Mouse (Mus musculus): ENCODE data around the gene C1qtnf9. TPM values are rescaled to one million over a fixed set of nuclear protein-coding genes. Genes with fewer than 3 reads are reported as not detected.
A peak's percentile ranks its signal among the peaks of the same experiment; 100 is the strongest.

Gene C1qtnf9
- 0.13 and 0.16 TPM in 2 replicates for polyA plus RNA-seq (2015; fragmentation: Nextera tagmentation; extraction: Ambion mirVana)

DNA sequence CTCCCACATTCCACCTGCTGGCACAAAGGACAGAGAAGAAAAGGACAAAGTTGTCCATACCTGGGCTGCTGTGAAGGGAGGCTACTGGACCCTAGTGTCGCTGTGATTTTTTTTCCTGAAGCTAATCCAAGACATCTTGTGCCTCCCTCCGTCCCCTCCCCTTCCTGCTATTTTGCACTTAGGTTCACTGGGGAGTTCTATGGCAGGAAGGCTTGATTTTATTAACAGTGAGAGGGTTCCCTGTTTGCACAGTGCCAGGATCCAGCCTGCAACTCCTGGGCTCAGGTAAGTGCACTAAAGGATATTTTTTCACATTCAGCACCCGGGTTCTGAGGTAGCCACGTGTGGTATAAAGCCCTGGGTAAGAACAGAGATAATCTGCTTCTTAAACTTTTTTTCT is at the start of gene C1qtnf9:
TSS of gene C1qtnf9 (plus strand) at position 251 of the 400 bp plus-strand sequence.
- no peak within 1 kb of the TSS for H3K27ac ChIP-seq
- DNase-seq (no peak), ATAC-seq (ENCODE audit: low read depth) (no peak)
- H3K4me3 ChIP-seq (replicated peaks), result no peak within 1 kb of the TSS
- H3K27me3 ChIP-seq, result no peaks in the 10 kb centered on the region
- 45% methylated on average over 4 of the region's 4 CpGs for WGBS (ENCODE audit: insufficient replicate concordance)
- H3K9ac ChIP-seq, result no peak within 1 kb of the TSS
- H3K4me2 ChIP-seq, result no peak within 1 kb of the TSS
- peaks cover 5% of the 10 kb centered on the region; the same call in 1 of the 2 replicates for H3K4me1 ChIP-seq (replicated peaks)
- no peaks in the 10 kb centered on the region for H3K36me3 ChIP-seq
- H3K9me3 ChIP-seq (replicated peaks), result no peaks in the 10 kb centered on the region

DNA sequence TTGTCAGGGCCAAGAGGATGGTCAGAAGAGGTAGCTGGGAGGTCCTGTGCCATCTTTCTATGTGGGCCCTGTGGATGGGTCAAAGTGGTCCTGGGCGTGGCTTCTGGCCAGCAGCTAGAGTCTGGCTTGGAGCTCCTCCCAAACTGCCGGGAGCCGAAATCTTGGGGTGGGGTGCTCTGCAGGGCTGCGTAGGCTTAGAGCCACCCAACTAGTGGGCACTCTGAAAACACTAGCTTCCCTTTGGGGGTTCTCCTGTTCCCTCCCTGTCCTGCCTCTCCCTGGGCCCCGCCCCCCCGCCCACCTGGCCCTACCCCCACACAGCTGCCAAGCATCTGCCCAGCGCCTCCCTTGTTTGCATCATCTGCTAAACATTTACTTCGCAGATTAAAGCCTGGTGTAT is 46.6 kb upstream of the C1qtnf9 start:
- Histone ChIP-seq H3K9me3 (replicated peaks) (no peaks in the 10 kb centered on the region), H3K36me3 (peaks cover 4% of the 10 kb centered on the region; the same call in 1 of the 2 replicates), H3K4me2 (no peak overlapping the region), H3K9ac (no peak overlapping the region), H3K4me3 (replicated peaks) (no peak overlapping the region), H3K27ac (peak overlapping the region; percentile 5; the same call in 1 of the 2 replicates), H3K4me1 (replicated peaks) (peaks cover 32% of the 10 kb centered on the region), H3K27me3 (no peaks in the 10 kb centered on the region)
- WGBS (ENCODE audit: insufficient replicate concordance), result 45% methylated on average over 8 of the region's 8 CpGs
- ATAC-seq (ENCODE audit: low read depth) (no peak), DNase-seq (no peak)

DNA sequence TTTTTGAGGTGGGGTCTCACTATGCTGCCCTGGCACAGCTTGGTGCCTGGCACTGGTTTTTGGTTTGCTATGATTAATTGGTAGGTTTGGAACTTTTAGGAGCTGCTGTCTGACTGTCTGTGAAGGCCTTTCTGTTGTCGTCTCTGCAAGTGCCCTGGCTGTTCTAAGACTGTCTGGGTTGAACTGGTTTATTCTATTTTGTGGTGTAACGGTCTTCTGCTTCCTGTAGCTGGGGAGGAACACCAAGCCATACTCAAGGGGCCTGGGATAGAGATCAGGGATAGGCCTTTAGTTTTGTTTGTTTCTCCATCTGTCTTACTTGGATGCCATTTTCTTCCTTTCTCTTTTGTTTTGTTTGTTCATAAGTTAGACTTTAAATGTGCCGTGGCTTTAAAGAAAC is 46.0 kb upstream of the C1qtnf9 start:
- 36% methylated on average over 3 of the region's 3 CpGs for WGBS (ENCODE audit: insufficient replicate concordance)
- ATAC-seq (ENCODE audit: low read depth), result no peak
- Histone ChIP-seq H3K4me3 (replicated peaks) (no peak overlapping the region), H3K27me3 (no peaks in the 10 kb centered on the region), H3K27ac (peak overlapping the region; percentile 5; the same call in 1 of the 2 replicates), H3K9me3 (replicated peaks) (no peaks in the 10 kb centered on the region), H3K4me1 (replicated peaks) (peaks cover 32% of the 10 kb centered on the region), H3K9ac (no peak overlapping the region), H3K4me2 (no peak overlapping the region), H3K36me3 (peaks cover 4% of the 10 kb centered on the region; the same call in 1 of the 2 replicates)
- DNase-seq, result no peak

DNA sequence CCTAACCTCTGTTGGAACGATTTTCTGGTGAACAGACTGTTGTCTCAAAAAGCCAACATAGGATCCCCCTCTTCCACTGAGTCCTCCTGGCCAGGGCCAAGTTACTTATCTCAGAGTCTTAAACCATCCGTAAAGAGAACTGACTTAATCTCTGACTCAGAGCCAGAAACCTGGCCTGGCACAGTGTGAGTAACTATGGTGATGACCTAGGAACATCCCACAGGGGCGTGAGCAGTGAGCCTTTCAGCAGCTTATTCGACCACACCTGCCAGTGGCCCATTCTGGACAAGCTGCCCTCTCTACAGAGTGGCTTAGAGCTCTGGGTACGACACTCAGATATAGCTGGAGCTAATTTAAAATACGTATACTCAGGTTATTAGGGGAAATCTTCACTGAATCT is 41.8 kb upstream of the C1qtnf9 start:
- WGBS (ENCODE audit: insufficient replicate concordance), result 56% methylated on average over 6 of the region's 6 CpGs
- no peak for ATAC-seq (ENCODE audit: low read depth)
- H3K27ac ChIP-seq, result no peak overlapping the region

DNA sequence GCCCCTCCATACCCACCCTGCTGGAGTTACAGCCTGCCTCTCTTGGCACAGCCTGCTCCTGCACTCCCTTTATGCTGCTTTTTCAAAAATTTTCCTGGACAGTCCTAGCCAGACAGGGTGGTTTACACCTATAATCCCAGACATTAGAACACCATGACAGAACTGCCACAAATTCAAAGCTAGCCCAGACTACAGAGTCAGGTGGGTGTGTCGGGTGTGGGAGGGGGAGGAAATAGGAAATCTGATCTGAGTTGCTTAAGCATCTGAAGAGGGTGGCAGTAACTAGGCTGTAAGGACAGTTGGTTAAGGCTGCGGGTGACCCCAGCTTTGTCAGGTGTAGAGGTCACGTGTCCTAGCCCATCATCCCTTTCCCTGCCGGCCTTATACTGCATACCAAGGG is 40.8 kb upstream of the C1qtnf9 start:
- 52% methylated on average over 4 of the region's 4 CpGs for WGBS (ENCODE audit: insufficient replicate concordance)
- H3K27ac ChIP-seq, result no peak overlapping the region
- H3K4me3 ChIP-seq (replicated peaks), result no peak overlapping the region
- H3K27me3 ChIP-seq, result no peaks in the 10 kb centered on the region
- H3K4me1 ChIP-seq (replicated peaks), result peaks cover 7% of the 10 kb centered on the region; the same call in 1 of the 2 replicates
- H3K4me2 ChIP-seq, result no peak overlapping the region
- no peaks in the 10 kb centered on the region for H3K9me3 ChIP-seq (replicated peaks)
- 0 out of 2 replicates have a peak, but pooled peaks cover 10% of the 10 kb centered on the region for H3K36me3 ChIP-seq
- ATAC-seq (ENCODE audit: low read depth), result no peak
- H3K9ac ChIP-seq, result no peak overlapping the region
- DNase-seq, result no peak

More for the DNA sequence above, 41.8 kb upstream of the C1qtnf9 start:
- Histone ChIP-seq H3K9ac (no peak overlapping the region), H3K36me3 (0 out of 2 replicates have a peak, but pooled peaks cover 10% of the 10 kb centered on the region), H3K4me1 (replicated peaks) (peaks cover 16% of the 10 kb centered on the region), H3K9me3 (replicated peaks) (no peaks in the 10 kb centered on the region), H3K4me2 (no peak overlapping the region), H3K4me3 (replicated peaks) (no peak overlapping the region), H3K27me3 (no peaks in the 10 kb centered on the region)
- no peak for DNase-seq

DNA sequence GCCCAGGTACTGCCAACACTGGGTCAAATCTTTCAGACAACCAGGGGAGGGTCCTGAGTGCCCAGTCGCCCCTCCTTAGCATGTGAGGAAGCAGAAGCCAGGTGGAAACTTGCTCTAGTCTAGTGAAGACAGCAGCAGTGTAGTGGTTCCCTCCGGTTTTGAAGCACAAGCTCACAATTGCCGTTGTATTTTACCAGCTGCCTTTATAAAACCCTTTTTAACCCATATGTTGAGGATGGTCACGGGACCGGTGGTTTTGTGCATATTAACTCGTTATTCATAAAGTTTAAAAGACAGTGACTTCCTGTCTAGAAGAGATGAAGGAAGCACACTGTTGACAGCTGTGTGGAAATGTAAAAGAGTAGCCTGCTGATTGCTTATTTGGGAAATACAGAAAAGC is 35.9 kb upstream of the C1qtnf9 start:
- Histone ChIP-seq H3K4me1 (replicated peaks) (peaks cover 26% of the 10 kb centered on the region), H3K27ac (no peak overlapping the region), H3K9me3 (replicated peaks) (no peaks in the 10 kb centered on the region), H3K27me3 (no peaks in the 10 kb centered on the region), H3K4me2 (no peak overlapping the region), H3K36me3 (0 out of 2 replicates have a peak, but pooled peaks cover 10% of the 10 kb centered on the region), H3K4me3 (replicated peaks) (no peak overlapping the region), H3K9ac (no peak overlapping the region)
- 43% methylated on average over 6 of the region's 6 CpGs for WGBS (ENCODE audit: insufficient replicate concordance)
- no peak for DNase-seq
- ATAC-seq (ENCODE audit: low read depth), result no peak

DNA sequence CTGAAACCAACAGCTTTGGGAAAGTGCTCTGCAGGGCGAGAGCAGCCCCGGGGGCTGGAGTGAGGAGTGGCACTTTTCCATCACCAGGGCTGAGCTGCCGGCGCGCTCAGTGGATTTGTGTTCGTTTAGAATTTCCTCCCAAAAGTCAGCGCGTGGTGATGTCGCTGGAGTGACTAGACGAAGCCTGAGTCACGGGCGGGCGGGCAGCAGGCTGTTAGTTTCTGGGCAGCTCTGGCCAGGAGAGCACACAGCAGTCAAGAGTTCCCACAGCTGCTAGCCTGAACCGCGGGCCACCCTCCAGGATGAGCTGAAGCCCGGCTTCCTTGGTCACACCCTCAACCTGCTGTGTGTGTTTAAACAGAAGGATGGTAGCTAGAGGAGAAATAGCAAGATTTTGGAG is 35.1 kb upstream of the C1qtnf9 start:
- H3K27me3 ChIP-seq, result no peaks in the 10 kb centered on the region
- DNase-seq (no peak), ATAC-seq (ENCODE audit: low read depth) (no peak)
- peaks cover 33% of the 10 kb centered on the region for H3K4me1 ChIP-seq (replicated peaks)
- peak overlapping the region; percentile 11 for H3K4me2 ChIP-seq
- WGBS (ENCODE audit: insufficient replicate concordance), result 12% methylated on average over 16 of the region's 16 CpGs
- H3K9ac ChIP-seq, result no peak overlapping the region
- peak overlapping the region; percentile 10; the same call in 1 of the 2 replicates for H3K4me3 ChIP-seq (replicated peaks)
- no peaks in the 10 kb centered on the region for H3K9me3 ChIP-seq (replicated peaks)
- 0 out of 2 replicates have a peak, but pooled peaks cover 10% of the 10 kb centered on the region for H3K36me3 ChIP-seq
- 0 out of 2 replicates have a peak overlapping the region, but pooled peaks have one; percentile 47 for H3K27ac ChIP-seq

DNA sequence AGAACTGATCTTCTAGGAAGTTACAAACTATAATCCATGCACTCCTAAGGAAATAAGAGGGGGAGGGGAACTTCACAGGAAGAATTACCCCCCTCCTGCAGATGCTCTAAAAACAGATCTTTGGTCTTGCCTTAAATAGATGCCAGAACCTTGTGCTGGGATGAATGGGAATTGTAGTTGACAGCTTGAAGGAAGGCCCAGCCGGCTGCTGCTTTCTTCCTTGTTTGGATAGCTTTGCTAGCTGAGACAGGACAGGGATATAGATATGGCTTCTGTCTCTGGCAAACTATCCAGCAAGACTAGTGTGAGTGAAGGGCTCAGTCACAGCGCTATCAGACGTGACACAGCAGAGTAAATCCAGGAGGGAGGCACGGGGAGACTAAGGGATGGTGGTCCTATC is 34.2 kb upstream of the C1qtnf9 start:
- Histone ChIP-seq H3K4me3 (replicated peaks) (0 out of 2 replicates have a peak overlapping the region, but pooled peaks have one; percentile 7), H3K27me3 (no peaks in the 10 kb centered on the region), H3K36me3 (0 out of 2 replicates have a peak, but pooled peaks cover 10% of the 10 kb centered on the region), H3K27ac (peak overlapping the region; percentile 47), H3K9ac (no peak overlapping the region), H3K4me1 (replicated peaks) (peaks cover 40% of the 10 kb centered on the region), H3K9me3 (replicated peaks) (no peaks in the 10 kb centered on the region), H3K4me2 (peak overlapping the region; percentile 24; the same call in 1 of the 2 replicates)
- no peak for DNase-seq
- no peak for ATAC-seq (ENCODE audit: low read depth)
- WGBS (ENCODE audit: insufficient replicate concordance), result 50% methylated on average over 4 of the region's 4 CpGs

DNA sequence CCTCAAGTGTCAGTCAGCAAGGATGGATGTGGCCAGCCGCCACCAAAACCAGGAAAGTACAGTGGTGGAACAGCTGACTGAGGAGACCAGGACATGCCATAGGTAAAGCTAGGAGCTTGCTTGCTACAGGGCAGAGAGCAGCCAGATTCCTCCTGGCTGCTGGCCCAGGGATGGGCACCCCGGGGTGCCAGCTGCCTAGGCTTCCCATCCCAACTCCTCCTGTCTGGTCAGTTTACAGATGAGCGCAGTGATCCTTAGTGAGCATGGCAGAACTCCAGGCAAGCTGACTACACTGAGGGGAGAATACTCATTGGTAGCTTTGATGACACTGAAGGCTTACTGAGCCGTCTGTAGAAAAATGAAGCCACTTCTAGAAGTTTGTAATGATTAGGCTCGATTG is 32.7 kb upstream of the C1qtnf9 start:
- DNase-seq, result no peak
- Histone ChIP-seq H3K27me3 (no peaks in the 10 kb centered on the region), H3K4me2 (no peak overlapping the region), H3K9me3 (replicated peaks) (no peaks in the 10 kb centered on the region), H3K4me1 (replicated peaks) (peaks cover 45% of the 10 kb centered on the region), H3K4me3 (replicated peaks) (no peak overlapping the region), H3K9ac (no peak overlapping the region), H3K36me3 (no peaks in the 10 kb centered on the region), H3K27ac (no peak overlapping the region)
- WGBS (ENCODE audit: insufficient replicate concordance), result 67% methylated on average over 5 of the region's 5 CpGs
- no peak for ATAC-seq (ENCODE audit: low read depth)

DNA sequence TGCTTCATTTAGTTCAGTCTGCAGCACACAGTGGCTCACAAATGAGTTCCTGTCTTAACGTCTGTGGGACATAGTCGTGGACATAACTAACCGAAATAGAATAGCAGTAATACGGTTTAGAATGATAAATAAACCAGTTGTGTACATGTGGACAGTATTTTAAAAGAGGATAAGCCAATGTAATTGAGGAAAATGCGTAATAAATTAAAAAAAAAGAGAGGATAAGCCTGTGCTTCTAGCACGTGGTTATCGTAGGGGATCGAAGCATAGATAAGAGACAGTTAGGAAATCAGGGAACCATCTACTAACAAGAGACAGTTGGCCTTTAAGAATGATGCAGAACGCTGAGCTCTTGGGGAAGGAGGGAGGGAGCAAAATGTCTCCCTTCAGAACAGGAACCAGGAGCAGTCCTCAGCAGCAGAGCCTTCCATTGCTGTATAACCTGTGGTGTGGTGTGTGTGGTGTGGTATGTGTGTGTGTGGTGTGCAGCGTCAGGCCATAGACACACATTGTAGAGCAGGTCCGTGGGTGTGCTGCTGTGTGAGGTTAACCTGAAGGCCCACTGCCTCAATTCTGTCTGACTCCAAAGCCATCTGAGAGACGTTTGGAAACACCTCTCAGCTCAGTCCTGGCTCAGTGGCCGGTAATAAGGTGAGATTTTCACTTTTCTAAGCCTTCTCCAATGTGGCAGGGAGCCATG is 31.9 kb upstream of the C1qtnf9 start:
- Histone ChIP-seq H3K4me1 (replicated peaks) (peaks cover 52% of the 10 kb centered on the region), H3K36me3 (no peaks in the 10 kb centered on the region), H3K9me3 (replicated peaks) (no peaks in the 10 kb centered on the region), H3K27ac (peak overlapping the region; percentile 83), H3K27me3 (no peaks in the 10 kb centered on the region), H3K4me3 (replicated peaks) (no peak overlapping the region), H3K4me2 (peak overlapping the region; percentile 36), H3K9ac (0 out of 2 replicates have a peak overlapping the region, but pooled peaks have one; percentile 6)
- WGBS (ENCODE audit: insufficient replicate concordance), result 25% methylated on average over 13 of the region's 13 CpGs
- no peak for DNase-seq
- no peak for ATAC-seq (ENCODE audit: low read depth)

DNA sequence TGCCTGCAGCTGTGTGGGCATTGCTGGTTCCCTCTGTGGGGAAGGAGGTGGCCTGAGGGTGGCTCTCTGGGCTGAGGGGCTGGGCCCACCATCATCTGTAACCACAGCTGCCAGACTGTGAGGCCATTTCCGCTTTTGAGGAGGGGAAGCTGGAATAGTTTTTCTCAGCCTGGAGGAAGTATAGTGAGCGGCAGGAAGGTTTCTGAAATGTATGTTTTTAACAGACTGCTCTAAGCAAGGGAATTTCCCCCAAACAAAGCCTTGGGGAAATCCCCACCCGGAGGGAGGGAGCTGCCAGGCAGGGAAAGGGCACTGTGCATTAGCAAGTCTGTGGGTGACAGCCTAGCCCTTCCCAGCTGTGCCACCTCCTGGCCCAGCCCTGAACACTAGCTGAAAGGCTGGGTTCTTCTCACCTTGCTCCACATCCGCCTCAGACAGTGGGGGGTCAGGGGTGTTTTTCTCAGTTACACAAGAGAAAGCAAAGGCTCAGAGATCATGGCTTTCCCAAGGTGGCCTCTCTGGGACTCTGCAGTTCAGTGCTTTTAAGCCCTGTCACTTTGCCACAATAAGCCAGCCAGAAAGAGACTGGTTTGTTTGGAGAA is 31.2 kb upstream of the C1qtnf9 start:
- Histone ChIP-seq H3K4me1 (replicated peaks) (peaks cover 58% of the 10 kb centered on the region), H3K4me3 (replicated peaks) (peak overlapping the region; percentile 10; the same call in 1 of the 2 replicates), H3K9me3 (replicated peaks) (no peaks in the 10 kb centered on the region), H3K27ac (peak overlapping the region; percentile 83), H3K27me3 (no peaks in the 10 kb centered on the region), H3K9ac (peak overlapping the region; percentile 6; the same call in 1 of the 2 replicates), H3K36me3 (no peaks in the 10 kb centered on the region), H3K4me2 (peak overlapping the region; percentile 36)
- 12% methylated on average over 4 of the region's 4 CpGs for WGBS (ENCODE audit: insufficient replicate concordance)
- ATAC-seq (ENCODE audit: low read depth), result peak; percentile 50
- peak; percentile 9 for DNase-seq
